Mouse (Mus musculus) embryonic stem cell, embryonic (primary cell): ENCODE results near the gene Srrd.

ENCODE experiments used
- CTCF ChIA-PET, 4 experiments: fragments of 300-600 bp in 2 of 4; fragments of 350-600 bp in 2 of 4; sonication (Branson Sonifier 250); formaldehyde crosslinking; loops; one replicate each; lab custom pipeline; 2022; ENCODE audit warnings: inconsistent platforms in 2 of 4; lab: Charles Lee
- POLR2A ChIA-PET, 4 experiments: fragments of 300-600 bp in 2 of 4; fragments of 350-600 bp in 2 of 4; sonication (Branson Sonifier 250); formaldehyde crosslinking; loops; one replicate each; lab custom pipeline; 2022; ENCODE audit warnings: antibody characterized with exemption in 4 of 4, inconsistent platforms in 1 of 4; lab: Charles Lee

Srrd gene

DNA sequence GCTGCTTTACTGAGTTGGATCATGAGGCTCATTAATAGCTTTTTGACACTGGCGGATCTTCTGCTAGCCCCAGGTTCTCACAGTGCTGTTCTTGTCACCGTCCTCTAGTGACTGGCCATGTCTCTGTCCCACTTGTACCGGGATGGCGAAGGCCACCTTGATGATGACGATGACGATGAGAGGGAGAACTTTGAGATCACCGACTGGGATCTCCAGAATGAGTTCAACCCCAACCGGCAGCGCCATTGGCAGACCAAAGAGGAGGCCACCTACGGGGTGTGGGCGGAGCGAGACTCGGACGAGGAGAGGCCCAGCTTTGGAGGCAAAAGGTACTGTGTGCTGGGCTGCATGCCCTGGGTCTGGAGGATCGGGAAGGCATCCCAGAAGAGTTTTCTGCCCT is 15.0 kb downstream of the Srrd start:
- ChIA-PET CTCF (interaction anchor here in 1 of 4 experiments (1.8 kb wide), 1 partner anchor 87 kb away, joined by 6 read pairs; no protein-coding TSS in a partner anchor), POLR2A (interaction anchor here in 2 of 4 experiments (0.9 to 2.0 kb wide), 7 partner anchors 8 to 52 kb away, joined by 3 to 10 read pairs (median 4); partner anchors contain the start of genes Hps4 (in 1 of the 2), Srrd (in 1 of the 2) and Tpst2 (in 1 of the 2))

DNA sequence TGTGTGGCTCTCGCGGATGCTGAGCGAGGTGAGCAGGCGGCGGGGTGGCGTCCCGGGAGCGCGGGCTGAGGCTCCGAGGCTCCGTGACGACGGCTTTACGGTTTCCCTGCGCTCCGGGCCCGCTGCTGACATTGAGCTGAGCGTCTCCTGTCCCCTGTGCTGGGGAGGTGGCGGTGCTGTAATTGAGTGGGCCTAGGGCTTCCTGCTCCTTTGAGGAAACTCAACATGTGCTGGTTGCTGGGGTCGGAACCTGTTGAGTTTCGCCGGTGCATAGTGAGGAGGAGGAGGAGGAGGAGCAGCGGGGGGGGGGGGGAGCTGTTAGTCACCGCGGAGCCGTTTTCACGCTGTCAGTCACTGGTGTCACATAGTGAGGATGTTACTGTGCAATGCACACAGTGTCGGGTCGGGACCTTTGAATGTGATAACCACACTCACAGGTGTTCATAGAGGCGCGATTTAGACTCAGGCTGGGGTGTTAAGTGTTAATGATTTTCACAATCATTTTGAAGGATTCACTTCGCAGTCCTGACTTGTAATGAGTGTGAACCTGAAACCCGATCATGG is 16.3 kb downstream of the Srrd start:
- CTCF ChIA-PET, result interaction anchor here in 3 of 4 experiments (0.7 to 1.8 kb wide), 3 partner anchors 9 to 843 kb away, joined by 3 to 9 read pairs (median 6); no protein-coding TSS in a partner anchor
- POLR2A ChIA-PET, result interaction anchor here in 3 of 4 experiments (0.6 to 2.0 kb wide), 14 partner anchors 8 to 83 kb away, joined by 3 to 10 read pairs (median 4); partner anchors contain the start of genes Hps4 (in 1 of the 3), Srrd (in 1 of the 3) and Tpst2 (in 1 of the 3)

DNA sequence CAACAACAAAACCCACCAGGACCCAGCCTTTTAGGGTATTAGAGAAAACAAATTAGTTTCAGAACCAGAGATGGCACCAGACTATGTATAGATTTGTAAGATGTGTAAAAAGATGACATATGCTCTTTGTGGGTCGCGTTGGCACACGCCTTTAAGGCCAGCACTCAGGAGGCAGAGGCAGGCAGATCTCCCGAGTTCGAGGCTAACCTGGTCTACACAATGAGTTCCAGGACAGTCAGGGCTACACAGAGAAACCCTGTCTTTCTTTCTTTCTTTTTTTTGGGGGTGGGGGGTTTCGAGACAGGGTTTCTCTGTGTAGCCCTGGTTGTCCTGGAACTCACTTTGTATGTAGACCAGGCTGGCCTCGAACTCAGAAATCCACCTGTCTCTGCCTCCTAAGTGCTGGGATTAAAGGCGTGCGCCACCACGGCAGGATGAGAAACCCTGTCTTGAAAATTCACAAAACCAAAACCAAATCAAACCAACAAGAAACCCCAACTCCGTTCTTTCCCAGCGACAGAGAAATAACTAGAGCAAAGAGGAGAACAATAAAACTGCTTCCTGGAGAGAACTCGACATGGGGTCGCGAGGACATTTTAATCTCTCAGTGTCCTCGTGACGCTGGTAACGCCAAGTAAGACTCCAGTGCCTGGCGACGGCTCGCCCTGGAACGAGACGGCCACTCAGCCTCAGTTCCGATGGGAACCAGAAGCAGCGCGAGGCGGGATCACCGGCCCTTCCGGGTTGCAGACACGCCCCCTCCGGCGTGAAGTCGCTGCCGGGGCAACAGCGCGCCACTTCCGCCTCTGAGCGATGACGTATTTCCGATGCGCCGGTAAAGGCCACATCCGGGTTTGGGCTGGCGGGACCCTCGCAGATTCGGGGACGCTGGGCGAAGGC is 17.0 kb downstream of the Srrd start, which contains the start of gene Tfip11:
Tfip11 (plus strand) TSS at position 813 of the 900 bp plus-strand sequence.
- POLR2A ChIA-PET, result interaction anchor here in 3 of 4 experiments (0.6 to 2.0 kb wide), 13 partner anchors 8 to 83 kb away, joined by 3 to 10 read pairs (median 4); partner anchors contain the start of genes Hps4 (in 1 of the 3), Srrd (in 1 of the 3) and Tpst2 (in 1 of the 3)
- CTCF ChIA-PET, result interaction anchor here in 3 of 4 experiments (0.7 to 1.8 kb wide), 3 partner anchors 10 to 844 kb away, joined by 3 to 9 read pairs (median 5); no protein-coding TSS in a partner anchor

- CTCF ChIA-PET, result interaction anchor here in 1 of 4 experiments (1.8 kb wide), 1 partner anchor 84 kb away, joined by 5 read pairs; no protein-coding TSS in a partner anchor
- POLR2A ChIA-PET, result interaction anchor here in 2 of 4 experiments (0.7 to 1.5 kb wide), 8 partner anchors 9 to 59 kb away, joined by 3 to 5 read pairs (median 3); partner anchors contain the start of gene Tpst2 (in 1 of the 2)
Measured at GRCm38 (mm10) chr5:112324637-112325545, 17.9 kb downstream of the Srrd start.

- ChIA-PET POLR2A (interaction anchor here in 2 of 4 experiments (0.5 to 0.8 kb wide), 2 partner anchors 15 to 60 kb away, joined by 3 read pairs; no protein-coding TSS in a partner anchor), CTCF (no interaction called here)
Measured at GRCm38 (mm10) chr5:112323246-112323645, 19.6 kb downstream of the Srrd start.

GRCm38 (mm10) chr5:112321376-112321775 is 21.5 kb downstream of the Srrd start:
- CTCF ChIA-PET, result interaction anchor here in 3 of 4 experiments (0.6 to 1.2 kb wide), 3 partner anchors 81 to 844 kb away, joined by 3 to 6 read pairs (median 3); no protein-coding TSS in a partner anchor

GRCm38 (mm10) chr5:112320936-112321335 is 21.9 kb downstream of the Srrd start:
- CTCF ChIA-PET, result interaction anchor here (0.6 to 1.2 kb wide), 4 partner anchors 13 to 844 kb away, joined by 3 to 6 read pairs (median 3); no protein-coding TSS in a partner anchor
- POLR2A ChIA-PET, result interaction anchor here in 2 of 4 experiments (0.6 to 2.6 kb wide), 3 partner anchors 39 to 44 kb away, joined by 3 to 19 read pairs (median 4); partner anchors contain the start of gene Tpst2 (in 1 of the 2)

More at GRCm38 (mm10) chr5:112321376-112321775, 21.5 kb downstream of the Srrd start:
- POLR2A ChIA-PET, result interaction anchor here in 2 of 4 experiments (0.6 to 2.6 kb wide), 3 partner anchors 39 to 45 kb away, joined by 3 to 19 read pairs (median 4); partner anchors contain the start of gene Tpst2 (in 1 of the 2)

DNA sequence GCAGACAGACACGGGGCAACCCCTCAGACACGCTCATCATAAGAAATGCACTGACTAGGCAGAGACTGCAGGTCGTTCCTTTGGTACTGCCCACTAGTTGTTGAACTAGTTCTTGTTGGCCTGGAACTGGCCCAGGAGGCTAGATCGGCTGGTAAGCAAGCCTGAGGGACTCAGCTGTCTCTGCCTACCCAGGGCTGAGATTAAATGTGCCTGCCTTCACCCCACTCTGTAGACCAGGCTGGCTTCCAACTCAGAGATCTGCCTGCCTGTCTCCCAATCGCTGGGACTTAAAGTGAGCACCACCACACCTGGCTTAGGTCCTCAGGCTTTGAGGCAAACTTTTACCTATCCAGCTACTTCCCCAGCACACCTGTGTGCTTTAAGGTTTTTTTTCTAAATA is 22.5 kb downstream of the Srrd start:
- POLR2A ChIA-PET, result interaction anchor here in 2 of 4 experiments (0.9 to 2.6 kb wide), 9 partner anchors 16 to 44 kb away, joined by 3 to 19 read pairs (median 5); partner anchors contain the start of gene Tpst2 (in 2 of the 2)
- CTCF ChIA-PET, result interaction anchor here in 3 of 4 experiments (1.1 to 1.4 kb wide), 3 partner anchors 12 to 80 kb away, joined by 3 to 6 read pairs (median 3); no protein-coding TSS in a partner anchor

DNA sequence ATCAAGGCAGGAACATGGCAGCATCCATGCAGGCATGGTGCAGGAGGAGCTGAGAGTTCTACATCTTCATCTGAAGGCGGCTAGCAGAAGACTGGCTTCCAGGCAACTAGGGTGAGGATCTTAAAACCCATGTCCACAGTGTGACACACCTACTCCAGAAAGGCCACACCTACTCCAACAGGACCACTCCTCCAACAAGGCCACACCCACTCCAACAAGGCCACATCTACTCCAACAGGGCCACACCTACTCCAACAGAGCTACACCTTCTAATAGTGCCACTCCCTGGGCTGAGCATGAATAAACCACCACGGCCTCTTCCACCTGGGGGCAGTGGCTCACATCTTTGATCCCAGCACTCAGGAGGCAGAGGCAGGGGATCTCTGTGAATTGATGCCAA is 23.5 kb downstream of the Srrd start:
- POLR2A ChIA-PET, result interaction anchor here in 2 of 4 experiments (0.8 to 2.6 kb wide), 20 partner anchors 10 to 106 kb away, joined by 3 to 19 read pairs (median 4); partner anchors contain the start of gene Tpst2 (in 2 of the 2)
- CTCF ChIA-PET, result interaction anchor here in 1 of 4 experiments (1.1 to 1.4 kb wide), 2 partner anchors 11 to 16 kb away, joined by 3 read pairs; no protein-coding TSS in a partner anchor

GRCm38 (mm10) chr5:112317328-112317727 is 25.5 kb downstream of the Srrd start:
- CTCF ChIA-PET, result interaction anchor here in 2 of 4 experiments (0.6 to 0.8 kb wide), 2 partner anchors 16 to 89 kb away, joined by 3 to 5 read pairs; no protein-coding TSS in a partner anchor
- POLR2A ChIA-PET, result interaction anchor here in 2 of 4 experiments (0.8 to 1.5 kb wide), 8 partner anchors 9 to 104 kb away, joined by 3 to 4 read pairs (median 3); partner anchors contain the start of gene Tfip11 (in 1 of the 2)

- ChIA-PET POLR2A (interaction anchor here in 1 of 4 experiments (0.9 to 1.4 kb wide), 5 partner anchors 15 to 104 kb away, joined by 3 to 4 read pairs (median 3); no protein-coding TSS in a partner anchor), CTCF (interaction anchor here in 1 of 4 experiments (0.6 kb wide), 1 partner anchor 88 kb away, joined by 5 read pairs; no protein-coding TSS in a partner anchor)
Measured at GRCm38 (mm10) chr5:112316468-112316867, 26.4 kb downstream of the Srrd start.

- CTCF ChIA-PET, result interaction anchor here in 2 of 4 experiments (0.5 to 2.7 kb wide), 2 partner anchors 69 to 73 kb away, joined by 4 to 6 read pairs; no protein-coding TSS in a partner anchor
Measured at GRCm38 (mm10) chr5:112313222-112313885, 29.5 kb downstream of the Srrd start.

DNA sequence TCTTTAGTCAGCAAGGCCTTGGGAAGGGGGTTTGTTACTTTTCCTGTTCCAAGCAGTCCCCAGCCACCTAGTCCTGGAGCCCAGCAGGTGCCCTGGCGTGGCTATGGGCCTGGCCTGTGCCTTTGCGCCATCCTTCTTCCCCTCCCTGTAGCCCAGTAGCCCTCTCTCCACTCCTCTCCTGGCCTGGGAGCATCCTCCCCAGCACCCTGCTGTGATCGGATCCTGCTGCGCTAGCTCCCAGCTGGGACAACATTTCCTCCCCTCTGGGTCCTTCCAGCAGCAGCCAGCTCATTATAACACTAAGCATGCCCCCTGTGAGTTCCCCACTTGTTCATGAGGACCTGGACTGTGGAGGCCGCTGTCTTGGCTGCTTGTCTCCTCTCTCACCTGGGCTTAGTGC is 37.0 kb downstream of the Srrd start:
- POLR2A ChIA-PET, result interaction anchor here in 2 of 4 experiments (0.6 to 1.7 kb wide), 4 partner anchors 14 to 1798 kb away, joined by 4 to 6 read pairs (median 4); no protein-coding TSS in a partner anchor
- CTCF ChIA-PET, result interaction anchor here in 1 of 4 experiments (0.5 kb wide), 1 partner anchor 456 kb away, joined by 4 read pairs; no protein-coding TSS in a partner anchor

More at GRCm38 (mm10) chr5:112313222-112313885, 29.5 kb downstream of the Srrd start:
- POLR2A ChIA-PET, result interaction anchor here in 2 of 4 experiments (0.7 to 1.5 kb wide), 10 partner anchors 9 to 380 kb away, joined by 3 to 5 read pairs (median 3); no protein-coding TSS in a partner anchor

GRCm38 (mm10) chr5:112302310-112302709 is 40.5 kb downstream of the Srrd start:
- CTCF ChIA-PET, result interaction anchor here (0.6 to 1.4 kb wide), 6 partner anchors 14 to 89 kb away, joined by 3 to 9 read pairs (median 3); partner anchors contain the start of gene Tpst2 (in 1 of the 4)
- POLR2A ChIA-PET, result interaction anchor here in 2 of 4 experiments (0.7 to 5.4 kb wide), 8 partner anchors 11 to 248 kb away, joined by 3 to 18 read pairs (median 7); partner anchors contain the start of gene Tpst2 (in 1 of the 2)

GRCm38 (mm10) chr5:112301694-112302093 is 41.1 kb downstream of the Srrd start:
- POLR2A ChIA-PET, result interaction anchor here in 3 of 4 experiments (0.7 to 5.4 kb wide), 11 partner anchors 10 to 25 kb away, joined by 3 to 18 read pairs (median 3); partner anchors contain the start of gene Tpst2 (in 2 of the 3)

More at GRCm38 (mm10) chr5:112301694-112302093, 41.1 kb downstream of the Srrd start:
- CTCF ChIA-PET, result interaction anchor here in 3 of 4 experiments (0.8 to 1.4 kb wide), 6 partner anchors 16 to 88 kb away, joined by 3 to 5 read pairs (median 3); partner anchors contain the start of gene Tpst2 (in 1 of the 3)
